Mouse (Mus musculus) neural tube, embryonic 12.5 days (tissue): ENCODE data around the gene Dnajc17. TPM values are rescaled to one million over a fixed set of nuclear protein-coding genes. Genes with fewer than 3 reads are reported as not detected.

Experiments
- ATAC-seq: fragments of 200-750 bp; cut with Nextera tagmentation; 2 replicates; pipeline ENCODE4 v1.8.0; 2017; ENCODE audit warnings: low read depth, mild to moderate bottlenecking, moderate TSS enrichment, moderate library complexity; ENCODE audit not compliant: low FRiP score
- H3K27ac ChIP-seq: fragments of 300-500 bp; sonication (generic); 2 replicates; pipeline ENCODE4 v1.5.1; 2016
- H3K27me3 ChIP-seq: fragments of 300-500 bp; sonication (generic); replicated peaks from 2 replicates; pipeline ENCODE4 v1.6.1; 2016; ENCODE audit warnings: mild to moderate bottlenecking
- H3K36me3 ChIP-seq: fragments of 300-500 bp; sonication (generic); 2 replicates; pipeline ENCODE4 v1.6.1; 2016; ENCODE audit warnings: mild to moderate bottlenecking
- H3K4me1 ChIP-seq: fragments of 300-500 bp; sonication (generic); 2 replicates; pipeline ENCODE4 v1.6.1; 2016
- H3K4me2 ChIP-seq: fragments of 300-500 bp; sonication (generic); replicated peaks from 2 replicates; pipeline ENCODE4 v1.6.1; 2016; ENCODE audit warnings: mild to moderate bottlenecking
- H3K4me3 ChIP-seq: fragments of 300-500 bp; sonication (generic); 2 replicates; pipeline ENCODE4 v1.5.1; 2016
- H3K9ac ChIP-seq: fragments of 300-500 bp; sonication (generic); 2 replicates; pipeline ENCODE4 v1.6.1; 2016; ENCODE audit warnings: mild to moderate bottlenecking
- H3K9me3 ChIP-seq: fragments of 300-500 bp; sonication (generic); 2 replicates; pipeline ENCODE4 v1.6.1; 2016; ENCODE audit warnings: mild to moderate bottlenecking
- WGBS: fragments of 180-500 bp; shearing (Covaris S2); methylation state at CpG from one replicate; pipeline ENCODE4 v1.1.7; 2016; 5-methylcytosine and 5-hydroxymethylcytosine counted together
- polyA plus RNA-seq: library from polyadenylated mRNA; unstranded; fragments of >200 nt; fragmentation: Nextera tagmentation; extraction: Ambion mirVana; gene quantifications from 2 replicates; pipeline ENCODE4 v1.2.1, GENCODE M21; 2016

Gene Dnajc17
- polyA plus RNA-seq, 1 experiment from 2014 or later, result 27.2 TPM

- Histone ChIP-seq H3K9ac (no peak overlapping the region), H3K4me2 (no peak overlapping the region), H3K27ac (no peak overlapping the region), H3K4me3 (no peak overlapping the region), H3K36me3 (peaks cover 6% of the 10 kb centered on the region; the same call in 1 of the 2 replicates), H3K4me1 (peaks cover 48% of the 10 kb centered on the region), H3K27me3 (peaks cover 19% of the 10 kb centered on the region), H3K9me3 (no peaks in the 10 kb centered on the region)
- WGBS, result 66% methylated on average over 8 of the region's 8 CpGs
- ATAC-seq, result no peak
Observed at GRCm38 (mm10) chr2:119171574-119171973, 37.0 kb downstream of the Dnajc17 start.

- Histone ChIP-seq H3K27ac (no peak overlapping the region), H3K4me3 (no peak overlapping the region), H3K4me1 (peaks cover 50% of the 10 kb centered on the region), H3K9me3 (no peaks in the 10 kb centered on the region), H3K9ac (no peak overlapping the region), H3K27me3 (peaks cover 28% of the 10 kb centered on the region), H3K36me3 (peaks cover 6% of the 10 kb centered on the region; the same call in 1 of the 2 replicates), H3K4me2 (no peak overlapping the region)
- ATAC-seq, result no peak
- WGBS, result 89% methylated on average over 2 of the region's 2 CpGs
Observed at GRCm38 (mm10) chr2:119170282-119170681, 38.3 kb downstream of the Dnajc17 start.

GRCm38 (mm10) chr2:119167866-119168256, 40.7 kb downstream of the Dnajc17 start:
- no peak overlapping the region for H3K27ac ChIP-seq
- peaks cover 3% of the 10 kb centered on the region; the same call in 1 of the 2 replicates for H3K36me3 ChIP-seq
- H3K4me1 ChIP-seq, result peaks cover 31% of the 10 kb centered on the region
- 0 out of 2 replicates have a peak, but pooled peaks have one; percentile 7 for ATAC-seq
- WGBS, result 4% methylated on average over 26 of the region's 26 CpGs
- H3K9me3 ChIP-seq, result no peaks in the 10 kb centered on the region
- peak overlapping the region; percentile 45 for H3K9ac ChIP-seq
- H3K4me2 ChIP-seq, result peak overlapping the region; percentile 96
- peak overlapping the region; percentile 45 for H3K4me3 ChIP-seq
- peaks cover 28% of the 10 kb centered on the region for H3K27me3 ChIP-seq

- H3K4me2 ChIP-seq, result peak within 1 kb of the TSS; percentile 96
- no peaks in the 10 kb centered on the region for H3K9me3 ChIP-seq
- H3K27ac ChIP-seq, result no peak within 1 kb of the TSS
- peaks cover 24% of the 10 kb centered on the region for H3K4me1 ChIP-seq
- H3K4me3 ChIP-seq, result peak within 1 kb of the TSS; percentile 45
- under 1% methylated on average over 60 of the region's 60 CpGs for WGBS
- peaks cover 28% of the 10 kb centered on the region for H3K27me3 ChIP-seq
- peak; percentile 70 for ATAC-seq
- H3K36me3 ChIP-seq, result peaks cover 2% of the 10 kb centered on the region; the same call in 1 of the 2 replicates
- H3K9ac ChIP-seq, result peak within 1 kb of the TSS; percentile 45
Observed at GRCm38 (mm10) chr2:119166901-119167865, 41.4 kb downstream of the Dnajc17 start, which contains the start of gene Gchfr. Gene Gchfr, plus strand, starts transcription at chr2:119167773.

GRCm38 (mm10) chr2:119165401-119165800, 43.2 kb downstream of the Dnajc17 start:
- H3K9me3 ChIP-seq, result no peaks in the 10 kb centered on the region
- no peak overlapping the region for H3K4me2 ChIP-seq
- ATAC-seq, result no peak
- H3K27ac ChIP-seq, result no peak overlapping the region
- no peaks in the 10 kb centered on the region for H3K36me3 ChIP-seq
- peaks cover 18% of the 10 kb centered on the region for H3K4me1 ChIP-seq
- H3K27me3 ChIP-seq, result peaks cover 28% of the 10 kb centered on the region
- no peak overlapping the region for H3K4me3 ChIP-seq
- no peak overlapping the region for H3K9ac ChIP-seq

- Histone ChIP-seq H3K9ac (no peak overlapping the region), H3K36me3 (no peaks in the 10 kb centered on the region), H3K4me3 (no peak overlapping the region), H3K4me2 (no peak overlapping the region), H3K27ac (no peak overlapping the region), H3K4me1 (peaks cover 18% of the 10 kb centered on the region), H3K27me3 (peaks cover 28% of the 10 kb centered on the region), H3K9me3 (no peaks in the 10 kb centered on the region)
- ATAC-seq, result no peak
- 89% methylated on average over 4 of the region's 4 CpGs for WGBS
Observed at GRCm38 (mm10) chr2:119163999-119164398, 44.6 kb downstream of the Dnajc17 start.

- Histone ChIP-seq H3K9me3 (no peaks in the 10 kb centered on the region), H3K27me3 (peaks cover 23% of the 10 kb centered on the region), H3K9ac (no peak overlapping the region), H3K4me3 (no peak overlapping the region), H3K4me2 (no peak overlapping the region), H3K4me1 (peaks cover 17% of the 10 kb centered on the region), H3K27ac (no peak overlapping the region), H3K36me3 (no peaks in the 10 kb centered on the region)
- 67% methylated on average over 3 of the region's 3 CpGs for WGBS
- no peak for ATAC-seq
Observed at GRCm38 (mm10) chr2:119163135-119163534, 45.5 kb downstream of the Dnajc17 start.

GRCm38 (mm10) chr2:119161247-119161646, 47.3 kb downstream of the Dnajc17 start:
- Histone ChIP-seq H3K9ac (no peak overlapping the region), H3K9me3 (no peaks in the 10 kb centered on the region), H3K27me3 (peaks cover 6% of the 10 kb centered on the region), H3K27ac (no peak overlapping the region), H3K4me2 (no peak overlapping the region), H3K36me3 (no peaks in the 10 kb centered on the region), H3K4me3 (no peak overlapping the region), H3K4me1 (peaks cover under 1% of the 10 kb centered on the region; the same call in 1 of the 2 replicates)
- no peak for ATAC-seq
- 21% methylated on average over 2 of the region's 2 CpGs for WGBS

- peaks cover 11% of the 10 kb centered on the region for H3K4me1 ChIP-seq
- no peak overlapping the region for H3K4me2 ChIP-seq
- no peak for ATAC-seq
- no peaks in the 10 kb centered on the region for H3K9me3 ChIP-seq
- H3K9ac ChIP-seq, result no peak overlapping the region
- no peaks in the 10 kb centered on the region for H3K27me3 ChIP-seq
- peaks cover 12% of the 10 kb centered on the region for H3K36me3 ChIP-seq
- H3K4me3 ChIP-seq, result no peak overlapping the region
- no peak overlapping the region for H3K27ac ChIP-seq
Observed at GRCm38 (mm10) chr2:119157836-119158235, 50.8 kb downstream of the Dnajc17 start.

GRCm38 (mm10) chr2:119156681-119157572, 51.7 kb downstream of the Dnajc17 start, which contains the start of gene Rmdn3:
Gene Rmdn3, minus strand, starts transcription at chr2:119157034.
- peak; percentile 87 for ATAC-seq
- Histone ChIP-seq H3K9me3 (no peaks in the 10 kb centered on the region), H3K4me1 (peaks cover 11% of the 10 kb centered on the region), H3K4me3 (peak within 1 kb of the TSS; percentile 98), H3K9ac (peak within 1 kb of the TSS; percentile 90), H3K27ac (no peak within 1 kb of the TSS), H3K4me2 (peak within 1 kb of the TSS; percentile 95), H3K36me3 (peaks cover 21% of the 10 kb centered on the region), H3K27me3 (no peaks in the 10 kb centered on the region)
- WGBS, result under 1% methylated on average over 57 of the region's 57 CpGs

- H3K4me3 ChIP-seq, result peak overlapping the region; percentile 98
- H3K4me2 ChIP-seq, result peak overlapping the region; percentile 95
- H3K9me3 ChIP-seq, result no peaks in the 10 kb centered on the region
- H3K27ac ChIP-seq, result no peak overlapping the region
- H3K4me1 ChIP-seq, result peaks cover 11% of the 10 kb centered on the region
- peaks cover 29% of the 10 kb centered on the region for H3K36me3 ChIP-seq
- no peaks in the 10 kb centered on the region for H3K27me3 ChIP-seq
- WGBS, result 7% methylated on average over 34 of the region's 34 CpGs
- peak; percentile 10; the same call in 1 of the 2 replicates for ATAC-seq
- peak overlapping the region; percentile 90 for H3K9ac ChIP-seq
Observed at GRCm38 (mm10) chr2:119156081-119156680, 52.4 kb downstream of the Dnajc17 start.
